Mouse (Mus musculus) small intestine, adult 2 months (tissue): ENCODE measurements around the gene Il1rn. TPM values are rescaled to one million over a fixed set of nuclear protein-coding genes. Genes with fewer than 3 reads are reported as not detected.

ENCODE experiments used
- H3K27ac ChIP-seq: fragments of 200-500 bp; 2 replicates; pipeline ENCODE4 v1.5.1; 2012; ENCODE audit warnings: low read depth, low read length, control low read depth, inconsistent platforms; ENCODE audit not compliant: insufficient read depth
- H3K27me3 ChIP-seq: fragments of 200-500 bp; 2 replicates; pipeline ENCODE4 v1.6.1; 2012; ENCODE audit warnings: mild to moderate bottlenecking, moderate library complexity, low read length, inconsistent platforms; ENCODE audit not compliant: control insufficient read depth, insufficient read depth
- H3K36me3 ChIP-seq: fragments of 200-500 bp; 2 replicates; pipeline ENCODE4 v1.6.1; 2012; ENCODE audit warnings: mild to moderate bottlenecking, low read length, control low read depth, inconsistent platforms; ENCODE audit not compliant: control insufficient read depth, insufficient read depth
- H3K4me1 ChIP-seq: fragments of 200-500 bp; 2 replicates; pipeline ENCODE4 v1.6.1; 2012; ENCODE audit warnings: low read length, inconsistent platforms, mixed read lengths; ENCODE audit not compliant: control insufficient read depth, insufficient read depth, insufficient read length
- H3K4me3 ChIP-seq: fragments of 200-500 bp; 2 replicates; pipeline ENCODE4 v1.5.1; 2012; ENCODE audit warnings: low read depth, mild to moderate bottlenecking, control low read depth, inconsistent platforms, low read length, moderate library complexity
- CTCF ChIP-seq: fragments of 200-500 bp; IDR thresholded peaks from 2 replicates; pipeline ENCODE4 v1.5.1; 2012; ENCODE audit warnings: low read depth, mild to moderate bottlenecking, control low read depth, inconsistent platforms, low read length, moderate library complexity, mixed read lengths; ENCODE audit not compliant: insufficient replicate concordance, insufficient read length; ENCODE audit errors: extremely low read depth
- POLR2A ChIP-seq: fragments of 200-500 bp; IDR thresholded peaks from 2 replicates; pipeline ENCODE4 v1.6.1; 2012; ENCODE audit warnings: low read depth, mild to moderate bottlenecking, control low read depth, inconsistent platforms, low read length, moderate library complexity
- WGBS: fragments of 180-500 bp; shearing (Covaris S2); methylation state at CpG from one replicate; pipeline ENCODE4 v1.1.7; 2018; 5-methylcytosine and 5-hydroxymethylcytosine counted together
- polyA plus RNA-seq: library from polyadenylated mRNA; depleted of rRNA; stranded (reverse); fragments of >200 nt; gene quantifications from 2 replicates; pipeline ENCODE4 v1.2.3, GENCODE M21; 2012

Il1rn gene
- polyA plus RNA-seq, 1 experiment: 2.4 TPM

DNA sequence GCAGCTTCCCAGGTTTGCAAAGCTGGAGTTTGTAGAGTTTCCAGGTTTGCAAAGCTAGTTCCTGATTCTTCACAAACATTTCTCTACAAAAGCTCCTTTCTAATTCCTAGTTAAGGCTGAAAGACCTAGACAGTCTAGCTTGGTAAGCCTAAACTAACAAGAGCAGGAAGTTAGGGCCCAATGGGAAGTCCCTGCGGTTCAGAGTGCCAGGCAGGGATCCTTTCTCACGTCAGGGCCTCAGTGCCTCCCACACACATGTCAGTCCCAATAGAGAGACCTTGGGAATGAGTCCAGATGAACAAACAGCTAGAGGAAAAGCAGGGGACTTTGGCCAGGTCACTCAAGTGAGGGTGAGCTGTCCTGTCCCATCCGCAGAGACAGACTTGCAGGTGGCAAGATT lies 1.3 kb upstream of the Il1rn start:
- Histone ChIP-seq H3K4me1 (peaks cover 14% of the 10 kb centered on the region; the same call in 1 of the 2 replicates), H3K27me3 (no peaks in the 10 kb centered on the region), H3K36me3 (no peaks in the 10 kb centered on the region), H3K27ac (peak overlapping the region; percentile 46), H3K4me3 (no peak overlapping the region)
- 14% methylated on average over 3 of the region's 3 CpGs for WGBS
- TF ChIP-seq POLR2A (no peak), CTCF (no peak)

DNA sequence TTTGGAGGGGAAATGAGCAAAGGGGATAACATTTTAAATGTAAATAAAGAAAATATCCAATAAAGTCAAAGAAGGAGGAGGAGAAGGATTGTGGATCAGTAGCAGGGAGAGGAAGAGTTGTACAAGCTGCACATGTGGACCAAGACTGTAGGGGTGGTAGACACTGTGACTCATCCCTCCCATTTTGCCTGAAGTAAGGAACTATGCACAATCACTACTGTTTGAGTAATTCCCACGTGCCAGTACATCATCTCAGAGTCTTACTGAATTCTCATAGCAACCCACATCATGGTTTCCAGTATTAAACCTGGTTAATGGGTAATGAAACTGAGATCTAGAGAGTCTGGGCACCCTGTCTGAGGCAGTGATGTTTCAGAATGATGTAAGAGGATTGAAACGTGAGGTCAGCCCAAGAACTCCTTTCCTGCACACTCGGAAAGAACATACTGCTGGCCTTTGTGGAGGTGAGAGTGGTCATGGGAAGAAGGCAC lies 4.8 kb downstream of the Il1rn start:
- H3K27me3 ChIP-seq: no peaks in the 10 kb centered on the region
- H3K4me3 ChIP-seq: no peak overlapping the region
- 50% methylated on average over 3 of the region's 3 CpGs for WGBS
- no peak overlapping the region for H3K27ac ChIP-seq
- peaks cover 7% of the 10 kb centered on the region; the same call in 1 of the 2 replicates for H3K4me1 ChIP-seq
- H3K36me3 ChIP-seq: no peaks in the 10 kb centered on the region
- TF ChIP-seq POLR2A: no peak
- TF ChIP-seq CTCF: no peak

DNA sequence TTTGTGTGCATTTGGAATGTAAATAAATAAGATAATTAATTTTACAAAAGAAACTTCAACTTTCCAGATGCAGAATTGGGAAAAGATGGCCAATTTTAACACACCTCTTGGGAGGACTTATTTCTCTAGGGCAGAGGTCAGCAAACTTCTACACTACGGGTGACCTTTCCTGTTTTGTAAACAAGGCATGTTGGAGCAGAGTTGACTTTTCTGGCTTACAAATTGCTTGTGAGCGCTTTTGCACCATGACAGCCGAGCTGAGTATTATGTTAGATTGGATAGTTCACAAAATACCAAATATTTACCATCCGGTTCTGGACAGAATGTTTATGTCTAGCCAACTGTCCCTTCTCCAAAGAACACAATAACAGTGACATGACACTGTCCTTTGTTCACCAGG lies 8.0 kb downstream of the Il1rn start:
- 82% methylated on average over 4 of the region's 4 CpGs for WGBS

DNA sequence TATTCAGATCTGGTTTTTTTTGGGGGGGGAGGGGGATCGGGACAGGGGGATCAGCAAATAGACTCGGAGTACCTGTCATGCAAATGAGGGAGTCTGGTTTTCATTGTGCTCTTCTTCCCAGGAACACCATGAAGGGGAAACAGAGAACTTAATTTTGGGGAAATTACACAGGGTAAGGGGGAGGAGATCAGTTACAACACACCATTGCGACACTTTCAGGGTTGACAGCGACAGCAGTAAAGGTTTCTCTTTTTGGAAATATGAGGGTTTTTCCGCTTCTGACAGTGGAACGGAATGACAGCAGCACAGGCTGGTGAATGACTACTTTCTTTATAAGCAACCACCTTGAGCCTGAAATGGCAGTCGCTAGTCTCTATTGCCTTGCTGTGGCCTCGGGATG lies 8.4 kb downstream of the Il1rn start:
- H3K4me3 ChIP-seq: peak overlapping the region; percentile 16; the same call in 1 of the 2 replicates
- 77% methylated on average over 8 of the region's 8 CpGs for WGBS
- no peaks in the 10 kb centered on the region for H3K36me3 ChIP-seq
- no peak overlapping the region for H3K27ac ChIP-seq
- H3K4me1 ChIP-seq: peaks cover 3% of the 10 kb centered on the region; the same call in 1 of the 2 replicates
- no peak for TF ChIP-seq POLR2A
- TF ChIP-seq CTCF: no peak
- no peaks in the 10 kb centered on the region for H3K27me3 ChIP-seq

More for the DNA sequence above, 8.0 kb downstream of the Il1rn start:
- H3K27ac ChIP-seq: no peak overlapping the region
- no peak overlapping the region for H3K4me3 ChIP-seq
- no peaks in the 10 kb centered on the region for H3K27me3 ChIP-seq
- no peaks in the 10 kb centered on the region for H3K36me3 ChIP-seq
- TF ChIP-seq CTCF (no peak), POLR2A (no peak)
- peaks cover 3% of the 10 kb centered on the region; the same call in 1 of the 2 replicates for H3K4me1 ChIP-seq

DNA sequence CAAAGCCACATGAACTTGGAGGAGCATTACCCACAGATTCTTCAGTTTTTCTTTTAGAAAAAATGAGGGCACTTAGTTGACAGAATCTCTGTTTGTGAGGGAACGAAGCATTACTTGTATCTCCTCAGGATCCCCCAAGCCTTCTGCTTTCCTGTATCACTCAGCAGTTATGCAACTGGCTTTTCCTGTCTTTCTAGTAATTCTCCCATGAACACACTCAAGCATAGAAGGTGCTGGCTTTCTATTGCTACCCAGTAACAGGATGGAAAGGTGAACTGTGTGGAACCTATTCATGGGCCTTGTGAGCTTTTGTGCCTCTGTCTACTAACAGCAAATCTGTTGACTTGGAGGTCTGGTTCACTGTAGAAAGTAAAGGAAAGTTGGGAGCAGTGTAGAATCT lies 11.3 kb downstream of the Il1rn start:
- no peaks in the 10 kb centered on the region for H3K4me1 ChIP-seq
- 87% methylated on average over 1 of the region's 1 CpGs for WGBS

DNA sequence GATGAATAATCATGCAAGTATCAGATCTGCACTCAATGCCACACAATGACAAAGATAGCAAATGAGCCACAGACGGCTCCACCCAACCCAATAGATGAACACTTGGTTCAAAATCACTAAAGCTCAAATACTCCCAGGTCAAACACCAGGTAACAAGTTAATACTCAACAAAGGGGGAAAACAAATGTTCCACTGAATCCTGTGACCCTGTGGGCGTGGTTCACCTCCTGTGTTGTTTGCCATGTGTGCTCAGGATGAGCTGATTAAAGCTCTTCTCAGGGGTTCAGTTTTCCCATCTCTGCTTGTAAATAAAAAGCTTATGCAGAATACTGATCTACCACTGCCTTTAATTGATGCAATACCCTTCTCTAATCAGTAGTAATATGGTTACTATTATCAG lies 14.5 kb downstream of the Il1rn start:
- H3K27me3 ChIP-seq: no peaks in the 10 kb centered on the region
- WGBS: 70% methylated on average over 2 of the region's 2 CpGs
- TF ChIP-seq POLR2A (no peak), CTCF (no peak)

More for the DNA sequence above, 11.3 kb downstream of the Il1rn start:
- H3K27ac ChIP-seq: no peak overlapping the region
- H3K4me3 ChIP-seq: no peak overlapping the region
- no peaks in the 10 kb centered on the region for H3K27me3 ChIP-seq
- TF ChIP-seq POLR2A (no peak), CTCF (no peak)
- H3K36me3 ChIP-seq: no peaks in the 10 kb centered on the region

DNA sequence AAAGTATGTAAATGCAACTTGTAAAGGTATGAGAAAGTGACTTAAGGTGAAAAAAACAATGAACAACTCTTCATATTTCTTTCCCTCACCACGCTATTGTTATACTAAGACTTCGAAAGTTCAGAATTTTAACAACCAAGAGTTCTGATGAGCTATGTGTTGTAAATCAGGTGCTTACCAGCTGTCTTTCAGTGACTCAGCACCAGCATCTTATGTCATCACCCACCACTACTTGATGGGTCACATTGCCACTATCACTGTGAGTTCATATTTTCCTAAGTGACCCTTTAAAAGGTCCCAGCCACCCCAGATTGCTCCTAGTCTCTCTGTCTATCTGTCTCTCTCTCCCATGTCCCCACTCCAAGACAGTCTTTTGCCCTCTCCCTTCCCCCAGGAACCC lies 16.4 kb downstream of the Il1rn start:
- no peak for TF ChIP-seq CTCF
- WGBS: 97% methylated on average over 2 of the region's 2 CpGs
- H3K4me1 ChIP-seq: no peaks in the 10 kb centered on the region
- H3K4me3 ChIP-seq: no peak overlapping the region
- no peaks in the 10 kb centered on the region for H3K27me3 ChIP-seq
- H3K36me3 ChIP-seq: no peaks in the 10 kb centered on the region
- H3K27ac ChIP-seq: no peak overlapping the region

More for the DNA sequence above, 14.5 kb downstream of the Il1rn start:
- Histone ChIP-seq H3K4me3 (no peak overlapping the region), H3K36me3 (no peaks in the 10 kb centered on the region), H3K4me1 (no peaks in the 10 kb centered on the region), H3K27ac (no peak overlapping the region)

DNA sequence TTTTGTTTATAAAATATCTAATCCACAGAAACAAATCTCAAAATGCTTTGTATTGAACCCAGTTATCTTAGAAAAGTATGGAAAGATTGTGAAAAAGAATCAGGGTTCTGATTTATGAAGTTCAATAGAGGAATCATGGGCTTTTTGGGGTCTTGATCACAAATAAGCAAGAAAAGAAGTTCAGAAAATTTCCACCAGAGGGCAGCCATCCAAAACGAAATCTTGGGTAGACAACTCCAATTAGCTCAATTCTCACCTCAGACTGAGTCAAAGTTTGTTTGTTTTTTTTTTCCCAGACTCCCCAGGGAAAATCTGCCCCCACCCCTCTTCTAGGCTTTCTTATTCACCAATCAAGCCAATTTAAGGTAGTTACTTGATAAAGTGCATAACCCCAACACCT lies 21.0 kb downstream of the Il1rn start:
- 0% methylated on average over 1 of the region's 1 CpGs for WGBS
- H3K36me3 ChIP-seq: no peaks in the 10 kb centered on the region
- TF ChIP-seq POLR2A: no peak
- TF ChIP-seq CTCF: no peak
- no peak overlapping the region for H3K4me3 ChIP-seq
- no peaks in the 10 kb centered on the region for H3K4me1 ChIP-seq
- H3K27ac ChIP-seq: no peak overlapping the region
- H3K27me3 ChIP-seq: no peaks in the 10 kb centered on the region
